Mouse (Mus musculus) thymus, postnatal 0 days (tissue): ENCODE data around the gene Zfp3. TPM values are rescaled to one million over a fixed set of nuclear protein-coding genes. Genes with fewer than 3 reads are reported as not detected.

Experiments used
- DNase-seq: peaks from one replicate; pipeline ENCODE4 v3.0.0-alpha.2; 2015; ENCODE audit warnings: low spot score
- polyA plus RNA-seq: library from polyadenylated mRNA; unstranded; fragments of >200 nt; fragmentation: Nextera tagmentation; extraction: Ambion mirVana; gene quantifications from 2 replicates; pipeline ENCODE4 v1.2.1, GENCODE M21; 2015

Zfp3 gene
- polyA plus RNA-seq: 7.2 and 7.6 TPM in 2 replicates

DNA sequence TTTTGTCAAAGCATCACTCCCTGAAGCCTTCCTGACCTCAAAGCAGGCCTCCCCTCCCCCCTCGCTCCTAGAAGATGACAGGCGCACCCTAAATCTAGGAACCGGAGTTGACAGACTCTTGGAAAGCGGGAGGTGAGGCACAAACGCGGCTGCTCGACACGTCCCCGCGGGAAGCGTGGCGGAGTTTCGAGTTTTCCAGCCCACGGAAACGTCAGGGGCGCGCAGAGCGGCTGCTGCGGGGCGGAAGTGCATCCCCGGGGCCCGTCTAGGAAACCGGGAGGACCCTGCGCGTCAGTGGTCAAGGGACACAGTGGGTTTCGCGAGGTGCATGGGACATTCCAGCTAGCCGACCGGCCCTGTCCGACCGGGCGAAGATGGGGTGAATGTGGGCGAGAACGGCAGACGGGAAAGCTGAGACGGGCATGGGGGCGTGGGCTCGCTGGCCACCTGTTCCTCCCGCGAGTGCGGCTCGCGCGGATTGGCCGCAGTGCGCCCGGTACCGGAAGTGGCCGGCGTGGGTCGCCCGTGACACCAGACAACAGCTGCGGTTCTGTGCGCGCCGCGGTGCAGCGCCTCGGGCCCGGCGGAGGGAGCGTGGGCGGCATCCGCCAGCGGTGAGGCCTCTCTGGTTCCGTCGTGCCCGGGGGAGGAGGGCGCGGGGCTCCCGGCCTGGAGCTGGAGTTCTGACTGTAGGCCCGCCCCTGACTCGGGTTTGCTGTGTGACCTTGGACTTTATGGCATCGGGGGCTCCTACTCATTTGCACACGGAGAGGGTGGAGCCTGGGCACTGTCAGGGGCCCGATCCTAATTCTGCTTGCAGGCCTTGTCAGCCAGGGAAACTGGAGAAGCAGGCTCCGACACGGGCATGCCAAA is at the start of gene Zfp3:
TSS of gene Zfp3 (plus strand) at position 274 of the 873 bp plus-strand sequence.
- DNase-seq: peak; percentile 82

DNA sequence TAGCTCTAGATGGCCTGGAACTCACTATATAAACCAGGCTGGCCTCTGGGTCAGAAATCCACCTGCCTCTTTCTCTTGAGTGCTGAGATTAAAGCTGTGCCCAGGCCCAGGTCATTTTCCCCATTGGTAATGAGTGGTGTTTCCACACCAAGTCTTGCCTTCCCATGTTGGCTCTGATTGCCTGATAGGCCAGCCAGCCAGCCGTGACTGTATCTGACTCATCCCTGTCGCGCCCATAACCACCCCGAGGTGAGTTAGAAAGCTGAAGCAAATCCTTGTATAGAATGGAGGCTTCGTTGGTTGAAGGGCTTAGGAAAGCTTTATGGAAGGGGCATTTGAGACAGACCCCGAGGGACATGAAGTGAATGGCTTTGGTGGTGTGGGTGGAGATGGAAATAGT is 48.2 kb upstream of the Zfp3 start:
- no peak for DNase-seq

DNA sequence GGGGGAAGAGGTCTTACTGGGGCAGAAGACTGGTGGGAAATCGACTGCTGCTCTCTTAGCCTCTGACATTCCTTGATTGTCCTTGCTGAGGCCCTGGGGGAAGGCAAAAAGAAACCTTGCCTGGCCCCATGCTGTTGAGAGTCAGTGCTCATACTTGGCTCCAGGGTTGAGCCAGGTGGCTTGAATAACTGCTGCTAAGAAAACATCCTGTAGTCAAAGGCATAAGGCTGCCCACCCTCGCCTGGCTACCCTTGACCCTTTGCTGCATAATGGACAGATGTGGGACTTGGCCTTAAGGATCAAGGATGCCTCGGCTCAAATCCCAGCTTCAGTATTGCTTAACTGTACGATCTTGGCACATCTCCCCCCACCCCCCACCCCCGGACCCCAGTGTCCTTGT is 45.5 kb upstream of the Zfp3 start:
- no peak for DNase-seq

DNA sequence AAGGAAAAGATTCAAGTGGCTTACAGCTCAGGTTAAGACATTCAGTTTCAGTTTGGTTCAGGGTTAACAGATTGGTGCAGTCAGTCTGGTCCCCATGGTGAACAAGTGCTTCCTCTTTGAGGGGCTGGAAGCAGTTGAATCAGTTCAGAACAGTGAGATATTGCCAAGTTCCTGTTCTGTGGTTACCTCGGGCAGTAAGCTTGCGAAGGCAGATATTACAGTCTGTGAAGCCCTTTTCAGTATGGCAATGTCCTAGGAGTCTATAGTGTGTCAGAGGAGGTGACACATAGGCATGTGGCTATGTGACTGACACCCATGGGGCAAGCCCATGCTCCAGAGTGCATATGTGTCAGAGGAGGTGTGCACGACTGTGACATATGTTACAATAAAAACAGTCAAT is 43.4 kb upstream of the Zfp3 start:
- DNase-seq: no peak

DNA sequence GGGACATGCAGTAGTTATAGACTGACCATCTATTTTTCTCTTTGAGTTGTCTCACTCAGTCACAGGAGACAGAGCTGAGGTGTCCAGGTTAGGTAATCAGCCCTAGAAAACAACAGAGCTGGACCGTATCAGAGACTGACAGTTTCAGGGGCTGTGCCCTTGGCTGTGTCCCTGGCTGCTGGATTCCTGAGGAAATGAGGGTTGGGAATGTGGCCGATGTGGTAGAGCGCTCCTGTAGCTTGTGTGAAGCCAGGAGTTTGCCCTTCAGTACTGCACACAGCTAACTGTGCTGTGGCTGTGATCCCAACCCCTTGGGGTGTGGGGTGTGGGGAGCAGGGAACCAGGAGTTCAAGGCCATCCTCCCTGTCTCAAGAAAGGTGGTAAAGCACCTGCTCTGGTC is 42.9 kb upstream of the Zfp3 start:
- no peak for DNase-seq

DNA sequence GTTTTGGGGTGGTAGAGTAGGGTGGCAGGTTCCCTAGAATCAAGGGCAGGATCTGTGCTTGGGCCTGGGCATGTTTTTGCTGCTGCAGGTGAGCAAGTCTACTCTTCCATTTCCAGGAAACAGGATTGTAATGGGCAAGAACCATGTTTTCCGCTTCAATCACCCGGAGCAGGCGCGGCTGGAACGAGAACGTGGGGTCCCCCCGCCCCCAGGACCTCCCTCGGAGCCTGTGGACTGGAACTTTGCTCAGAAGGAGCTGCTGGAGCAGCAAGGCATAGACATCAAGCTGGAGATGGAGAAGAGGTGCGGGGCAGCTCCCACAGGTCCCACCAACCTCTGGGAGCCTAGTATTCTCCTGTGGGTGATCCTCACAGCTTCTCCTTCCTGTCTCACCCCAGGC is 39.3 kb upstream of the Zfp3 start:
- no peak for DNase-seq

DNA sequence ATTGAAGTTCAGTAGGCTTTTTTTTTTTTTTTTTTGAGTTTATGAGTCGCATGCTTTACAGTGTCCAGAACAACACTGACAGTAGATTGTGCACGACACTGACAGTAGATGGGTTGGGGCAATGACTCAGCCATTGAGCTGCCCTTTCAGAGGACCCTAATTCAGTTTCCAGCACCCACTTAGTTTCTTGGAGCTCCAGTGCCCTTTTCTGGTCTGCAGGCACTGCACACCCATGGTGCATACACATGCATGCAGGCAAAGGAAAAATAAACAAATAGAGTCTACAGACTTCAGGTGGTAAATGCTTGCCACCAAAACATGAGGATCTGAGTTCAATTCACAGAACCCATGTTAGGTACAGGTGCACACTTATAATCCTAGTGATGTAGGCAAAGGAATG is 37.4 kb upstream of the Zfp3 start:
- DNase-seq: no peak

DNA sequence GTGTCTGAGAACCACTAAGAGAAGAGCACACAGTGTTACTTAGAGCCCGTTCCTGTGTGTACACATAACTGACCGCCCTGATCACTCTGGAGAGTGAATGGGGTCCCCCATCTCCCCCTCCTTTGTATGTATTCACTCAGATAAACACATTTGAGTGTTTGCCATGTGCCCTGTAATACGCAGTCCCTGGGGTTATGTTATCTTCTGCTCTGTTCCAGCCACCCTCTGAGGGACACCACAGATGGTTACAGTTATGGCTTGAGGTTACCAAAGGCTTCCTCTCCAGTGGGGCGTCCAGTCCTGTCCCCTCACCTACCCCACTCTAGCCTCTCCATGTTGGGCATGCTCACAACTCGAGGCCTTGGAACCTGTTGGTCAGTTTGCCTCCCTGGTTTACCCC is 36.6 kb upstream of the Zfp3 start:
- no peak for DNase-seq

DNA sequence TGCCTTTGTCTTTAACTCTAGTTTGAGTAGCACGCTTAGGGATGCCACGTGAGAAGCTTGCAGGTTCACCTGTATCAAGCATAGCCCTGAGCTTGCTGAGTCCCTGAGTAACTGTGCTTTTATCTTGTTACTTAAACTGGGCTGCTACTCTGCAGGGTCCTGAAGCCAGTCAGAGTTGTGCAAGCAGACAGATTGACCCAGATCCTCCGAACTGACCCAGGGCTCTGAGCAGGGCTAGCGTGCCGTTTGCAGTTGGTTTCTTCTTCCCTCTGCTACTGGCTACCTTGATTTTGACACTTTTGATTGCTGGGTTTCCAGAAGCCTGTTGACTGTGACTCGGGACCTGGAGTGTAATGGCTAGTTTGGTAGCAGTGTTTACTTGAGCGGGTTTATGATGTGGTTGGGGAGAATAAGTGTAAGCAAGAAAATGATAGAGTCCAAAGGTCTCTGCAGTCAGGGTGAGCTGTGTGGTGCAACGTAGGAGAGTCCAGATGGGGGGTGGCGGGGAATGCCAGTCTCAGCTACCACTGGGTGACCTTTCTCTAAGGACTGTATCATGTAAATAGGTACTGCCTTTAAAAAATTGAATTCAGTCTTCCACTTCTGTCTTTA is 33.5 kb upstream of the Zfp3 start:
- no peak for DNase-seq

DNA sequence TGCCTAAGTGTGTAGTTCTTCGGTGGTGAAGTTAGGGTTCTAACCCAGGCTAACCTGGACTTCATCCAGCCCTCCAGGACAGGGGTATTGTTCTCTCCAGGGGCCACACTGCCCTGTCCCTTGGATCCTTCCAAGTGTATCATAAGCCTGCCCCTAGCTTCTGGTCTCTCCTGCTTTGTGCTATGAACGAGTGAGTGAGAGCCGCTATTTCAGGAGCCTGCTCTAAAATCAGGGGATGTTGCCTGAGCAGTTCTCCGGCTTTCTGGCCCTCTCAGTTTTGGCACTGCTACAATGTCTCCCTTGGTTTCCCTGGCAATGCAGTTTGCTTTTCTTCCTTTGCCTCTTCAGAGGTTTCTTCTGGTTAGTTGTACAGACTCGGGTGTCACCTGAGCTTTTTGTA is 32.8 kb upstream of the Zfp3 start:
- no peak for DNase-seq

DNA sequence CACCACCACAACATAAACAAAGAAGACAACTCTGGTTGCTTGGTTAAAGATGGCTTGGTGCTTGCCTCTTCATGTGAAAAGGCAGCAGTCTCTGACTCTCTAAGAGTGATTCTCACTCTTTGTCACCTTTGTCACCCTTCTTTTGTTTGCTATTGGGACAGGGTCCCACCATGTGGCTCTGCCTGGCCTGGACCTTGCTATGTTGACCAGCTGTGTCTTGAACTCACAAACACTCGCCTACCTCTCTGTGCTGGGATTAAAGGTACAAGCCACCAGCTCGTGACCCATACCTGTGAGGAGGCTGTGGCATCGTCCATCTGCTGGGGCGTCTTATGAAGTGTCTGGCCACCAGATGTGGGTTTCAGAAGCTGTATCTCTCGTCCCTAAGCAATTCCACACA is 30.8 kb upstream of the Zfp3 start:
- no peak for DNase-seq

DNA sequence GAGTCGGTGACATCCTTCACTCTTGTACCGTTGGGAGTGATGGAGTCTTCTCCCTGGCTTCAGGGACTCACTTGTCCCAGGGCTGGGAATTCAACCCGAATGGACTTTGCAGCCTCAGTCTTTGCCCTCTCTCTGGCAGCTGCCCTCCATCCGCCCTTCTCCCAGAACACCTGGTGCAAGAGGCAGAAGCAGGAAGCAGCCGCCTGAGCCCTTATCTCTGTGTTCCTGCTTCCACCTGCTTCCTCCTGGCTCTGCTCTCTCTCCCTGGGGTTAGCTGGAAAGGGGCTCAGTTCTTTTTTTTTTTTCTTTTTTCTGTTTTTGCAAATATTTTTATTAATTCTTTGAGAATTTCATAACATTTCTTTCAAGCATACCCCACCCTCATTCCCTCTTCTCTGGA is 26.3 kb upstream of the Zfp3 start:
- DNase-seq: no peak

DNA sequence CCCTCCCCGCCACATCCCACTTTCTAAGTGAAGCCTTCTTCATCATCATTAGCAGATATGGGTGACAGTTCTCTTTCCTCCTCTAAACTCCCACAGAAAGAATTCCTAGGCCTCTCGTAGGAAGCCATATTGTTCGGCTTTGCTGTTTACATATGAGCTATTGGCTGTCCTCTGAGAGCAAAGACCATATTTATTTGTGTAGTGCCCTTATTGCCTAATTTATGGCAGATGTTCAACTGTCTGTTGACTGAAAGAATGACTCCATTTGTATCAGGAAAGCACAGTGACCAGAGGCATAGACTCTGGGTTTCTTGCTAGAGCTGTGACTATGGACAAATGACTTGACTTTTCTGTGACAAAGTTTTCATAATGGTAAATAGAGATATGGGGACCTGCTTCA is 22.4 kb upstream of the Zfp3 start:
- no peak for DNase-seq

DNA sequence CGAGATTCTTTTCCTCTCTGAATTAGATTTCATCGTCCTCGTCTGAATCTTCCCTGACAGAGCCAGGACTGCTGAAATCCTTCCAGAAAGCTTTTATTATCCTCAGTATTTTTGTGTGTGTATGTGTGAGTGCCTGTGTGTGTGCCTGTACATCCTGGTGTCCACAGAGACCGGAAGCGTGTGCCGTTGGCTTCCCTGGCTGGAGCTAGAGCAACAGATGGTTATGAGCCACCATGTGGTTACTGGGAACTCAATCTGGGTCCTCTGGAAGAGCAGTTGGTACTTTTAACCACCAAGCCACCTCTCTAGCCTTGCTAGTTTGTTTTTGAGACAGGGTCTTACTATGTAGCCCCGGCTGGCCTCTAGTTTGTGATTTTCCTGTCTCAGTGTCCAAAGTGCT is 21.9 kb upstream of the Zfp3 start:
- no peak for DNase-seq

DNA sequence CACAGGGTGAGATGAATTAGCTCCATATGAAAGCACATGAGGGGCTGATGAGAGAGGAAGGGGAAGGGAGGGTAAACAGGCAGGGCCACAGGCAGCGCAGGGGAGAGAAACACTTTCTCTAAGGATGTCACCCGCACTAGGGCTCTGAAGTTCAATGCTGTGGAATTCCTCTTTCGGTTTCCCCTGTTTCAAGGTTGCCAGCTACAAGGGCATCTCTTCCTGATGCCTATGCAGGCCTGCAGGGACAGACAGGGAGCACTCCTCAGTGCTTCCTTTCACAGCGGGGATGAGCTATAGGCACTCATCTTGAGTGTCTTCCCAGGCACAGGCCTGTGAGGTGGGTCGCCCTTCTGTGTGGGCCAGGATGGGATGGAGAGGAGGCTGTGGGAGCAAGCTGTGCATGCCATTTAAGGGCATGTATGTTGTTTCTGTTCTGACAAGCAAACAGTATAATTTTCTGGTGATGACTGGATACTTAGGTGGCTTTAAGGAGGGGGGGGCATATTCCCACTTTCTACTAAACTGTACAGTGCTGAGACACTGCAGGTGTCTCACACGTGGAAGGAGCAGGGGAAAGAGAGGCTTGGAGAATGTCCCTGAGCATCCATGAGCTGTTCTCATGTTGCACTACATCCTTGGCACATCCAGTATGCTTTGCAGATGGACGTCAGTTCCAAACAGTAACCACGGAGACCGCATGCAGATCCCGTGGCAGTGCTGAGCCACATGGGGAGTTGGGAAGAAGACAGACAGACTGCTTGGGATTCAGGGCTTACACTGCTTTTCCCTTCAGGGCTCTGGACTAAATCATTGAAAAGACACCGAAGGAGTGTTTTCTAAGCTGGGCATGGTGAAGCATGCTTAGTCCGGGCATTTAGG is 21.2 kb upstream of the Zfp3 start:
- no peak for DNase-seq

DNA sequence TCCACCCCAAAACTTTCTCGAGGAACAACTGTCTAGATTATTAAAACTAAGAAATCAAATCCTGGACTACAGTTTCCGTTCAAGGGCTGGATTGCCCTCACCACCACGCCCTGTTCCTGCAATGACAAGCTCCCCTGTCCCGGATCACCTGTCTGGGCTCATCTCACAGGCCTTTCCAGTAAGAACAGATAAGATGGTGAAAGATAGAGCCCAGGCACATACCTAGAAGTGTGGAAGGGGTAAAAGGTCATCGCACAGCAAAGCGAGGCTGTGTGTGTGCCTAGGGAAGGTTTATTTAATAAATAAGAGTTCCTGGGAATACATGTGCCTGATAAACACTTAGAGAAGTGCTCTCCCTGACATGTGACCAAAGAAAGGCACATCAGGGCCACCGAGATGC is 18.4 kb upstream of the Zfp3 start:
- no peak for DNase-seq

DNA sequence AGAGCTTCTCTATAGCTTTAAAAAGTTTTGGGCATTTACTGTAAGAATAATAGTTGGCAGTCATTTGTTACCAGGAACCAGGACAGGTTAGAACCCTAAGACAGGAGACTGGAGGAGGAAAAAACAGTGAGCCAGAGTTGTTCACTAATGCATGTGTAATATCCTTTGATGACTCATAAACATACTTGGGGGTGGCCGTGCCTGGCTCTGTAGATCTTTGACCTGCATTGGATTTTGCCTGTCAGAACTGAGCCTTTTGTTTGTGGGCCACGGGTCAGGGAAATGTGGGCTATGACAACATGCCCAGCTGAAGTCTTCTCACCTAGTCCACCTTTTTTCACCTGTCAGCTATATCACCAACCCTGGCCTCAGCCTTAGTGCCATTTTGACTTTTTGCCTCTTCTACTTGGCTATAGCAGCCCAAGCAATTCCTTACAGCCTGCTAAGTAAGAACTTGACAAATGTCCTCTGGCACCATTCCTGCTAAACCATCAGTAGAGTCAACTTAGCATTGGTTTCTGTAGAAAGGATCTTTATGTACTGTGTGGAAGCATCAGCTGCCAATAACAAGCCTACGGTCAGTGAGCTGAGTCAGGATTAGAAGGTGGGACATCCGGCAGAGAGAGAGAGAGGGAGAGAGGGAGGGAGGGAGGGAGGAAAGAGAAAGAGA is 16.0 kb upstream of the Zfp3 start:
- no peak for DNase-seq

DNA sequence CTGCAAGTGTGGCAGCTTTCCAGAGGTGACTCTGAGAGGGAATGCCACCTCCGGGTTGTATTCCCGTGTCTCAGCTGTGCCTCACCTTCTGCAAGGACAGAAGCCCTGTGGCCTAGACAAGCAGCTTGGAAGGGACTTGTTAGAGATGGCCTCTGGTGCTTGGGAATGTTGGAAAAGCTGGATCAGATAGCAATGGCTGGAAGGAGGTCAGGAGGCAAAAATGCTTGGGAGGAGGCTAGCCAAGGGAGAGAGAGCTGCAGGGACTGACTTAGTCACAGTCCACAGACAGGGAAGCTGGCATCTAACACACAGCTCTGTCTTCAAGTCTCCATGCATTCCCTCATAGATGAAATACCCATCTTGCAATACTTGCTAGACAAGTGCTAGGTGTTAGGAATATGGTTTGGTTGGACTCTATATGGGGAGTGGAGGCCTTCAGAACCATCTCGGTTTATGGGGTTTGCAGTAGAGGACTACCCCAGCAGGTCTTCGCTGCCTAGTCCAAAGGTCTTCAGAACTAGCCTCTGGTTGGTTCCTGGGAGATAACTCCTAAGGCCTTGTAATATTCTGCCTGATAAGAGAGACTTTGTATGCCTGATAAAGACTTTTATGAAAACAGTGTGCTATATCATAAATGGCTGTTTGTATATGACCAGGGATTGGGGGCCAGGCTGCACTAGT is 11.5 kb upstream of the Zfp3 start:
- DNase-seq: no peak

DNA sequence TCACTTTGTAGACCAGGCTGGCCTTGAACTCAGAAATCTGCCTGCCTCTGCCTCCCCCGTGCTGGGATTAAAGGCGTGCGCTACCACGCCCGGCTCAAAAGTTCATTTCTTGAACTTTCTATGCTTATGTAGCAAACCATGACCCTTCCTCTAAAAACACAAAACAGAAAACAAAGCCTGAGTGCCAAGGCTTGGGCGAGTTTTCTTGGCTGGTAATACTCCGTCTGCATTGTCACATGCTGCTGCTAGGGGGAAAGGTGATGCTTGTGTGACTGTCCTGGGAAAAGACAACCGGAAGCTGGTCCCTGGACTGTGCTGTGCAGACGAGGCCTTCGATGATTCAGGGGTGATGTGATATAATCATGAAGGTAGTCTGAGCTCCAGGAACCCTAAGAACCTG is 10.9 kb upstream of the Zfp3 start:
- no peak for DNase-seq

DNA sequence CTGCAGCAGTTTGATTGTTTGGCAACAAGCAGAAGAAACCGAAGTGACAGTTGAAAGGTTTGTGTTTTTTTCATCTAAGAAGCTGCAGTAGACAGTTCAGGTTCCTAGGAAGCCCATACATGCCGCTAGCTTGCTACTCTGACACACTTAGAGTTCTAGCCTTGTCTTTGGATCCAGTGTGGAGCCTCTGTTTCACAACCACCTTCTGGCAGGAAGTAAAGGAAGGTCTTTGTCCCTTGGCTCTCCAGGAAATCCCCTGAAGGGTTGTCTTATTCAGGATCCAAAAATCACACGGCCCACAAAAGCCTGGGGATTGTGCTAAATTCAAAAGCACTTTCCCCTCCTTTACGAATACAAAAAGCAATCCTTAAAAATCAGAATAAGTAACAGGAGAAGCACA is 9.5 kb upstream of the Zfp3 start:
- DNase-seq: no peak

DNA sequence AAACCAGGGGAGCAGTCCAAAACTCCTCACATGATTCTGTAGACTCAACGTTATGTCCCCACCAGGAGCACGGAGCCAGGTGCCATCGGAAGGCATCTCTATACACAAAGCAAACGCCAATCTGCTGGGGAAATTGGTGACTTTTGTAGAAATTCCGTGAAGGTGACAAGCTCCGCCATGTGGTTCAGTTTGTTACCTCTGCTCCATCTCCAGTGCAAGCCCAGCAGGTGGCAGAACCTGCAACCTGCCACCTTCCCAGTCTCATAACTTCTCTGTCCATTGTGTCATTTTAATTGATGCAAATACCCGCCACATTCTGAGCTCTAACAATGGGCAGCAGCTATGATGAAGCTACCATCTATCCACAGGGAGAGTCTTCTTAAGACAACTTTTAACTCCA is 9.1 kb upstream of the Zfp3 start:
- DNase-seq: peak; percentile 17
